Mouse (Mus musculus): Measurements from ENCODE around the gene Osbpl11. TPM values are rescaled to one million over a fixed set of nuclear protein-coding genes. Genes with fewer than 3 reads are reported as not detected.

Osbpl11 gene
- total RNA-seq, 2 experiments from 2014 or later = 21.9 to 22.4 TPM

GRCm38 (mm10) chr16:33244136-33244691 is 59.3 kb downstream of the Osbpl11 start:
- DNase-seq = peak; percentile 11

- DNase-seq = no peak
Measured at GRCm38 (mm10) chr16:33244933-33245470, 60.1 kb downstream of the Osbpl11 start.

DNA sequence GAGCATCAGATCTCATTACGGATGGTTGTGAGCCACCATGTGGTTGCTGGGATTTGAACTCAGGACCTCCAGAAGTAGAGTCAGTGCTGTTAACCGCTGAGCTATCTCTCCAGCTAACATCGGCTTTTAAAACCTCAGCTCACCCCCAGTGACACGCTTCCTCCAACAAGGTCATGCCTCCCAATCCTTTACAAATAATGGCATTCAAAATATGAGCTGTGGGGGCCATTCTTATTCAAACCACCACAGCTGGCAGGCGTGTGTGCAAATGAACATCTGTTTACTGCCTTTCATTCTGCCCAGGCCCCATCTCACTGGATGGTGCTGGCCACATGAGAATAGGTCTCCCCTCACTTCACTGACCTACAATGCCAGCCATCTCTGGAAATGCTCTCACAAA is 61.7 kb downstream of the Osbpl11 start:
- DNase-seq = no peak

DNA sequence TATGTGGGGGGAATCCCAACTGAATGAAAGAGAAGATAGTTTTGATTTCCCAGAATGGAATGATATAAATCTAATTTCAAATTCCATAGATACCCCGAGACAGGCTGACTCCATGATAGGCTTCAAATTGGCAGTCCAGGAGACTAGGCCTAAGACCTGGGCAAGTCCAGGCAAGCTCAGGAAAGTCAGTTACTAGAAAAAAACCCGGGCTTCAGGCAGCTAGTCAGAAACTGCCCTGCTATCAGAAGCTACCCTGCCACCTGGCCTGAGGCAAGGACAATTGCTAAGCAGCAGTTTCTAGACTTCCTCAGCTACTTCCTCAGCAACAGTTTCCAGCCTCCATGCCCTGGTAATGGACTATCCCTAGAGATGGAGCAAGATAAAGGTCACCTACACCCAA is 62.1 kb downstream of the Osbpl11 start:
- no peak for DNase-seq

DNA sequence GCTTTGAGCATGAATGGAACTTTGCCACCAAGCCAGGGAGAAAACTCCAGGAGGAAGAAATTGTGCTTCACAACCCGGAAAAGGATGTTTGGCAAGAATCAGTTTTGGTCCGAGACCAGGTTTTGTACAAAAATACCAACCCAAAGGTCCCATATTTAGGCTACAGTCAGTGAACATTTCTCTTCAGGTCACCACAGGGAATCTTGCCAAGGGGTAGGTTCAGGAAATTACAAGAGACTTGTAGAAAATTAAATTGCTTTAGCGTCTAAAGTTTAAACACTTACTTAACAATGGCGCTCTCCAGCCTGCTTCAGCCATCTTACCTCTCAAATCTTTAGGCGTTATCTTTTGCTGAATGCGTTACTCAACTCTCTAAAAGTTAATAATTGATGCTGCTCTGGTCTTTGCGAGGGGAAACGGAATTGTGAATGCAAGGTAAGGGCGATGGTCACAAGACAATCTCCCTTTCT is 65.8 kb downstream of the Osbpl11 start:
- DNase-seq = peak; percentile 32

DNA sequence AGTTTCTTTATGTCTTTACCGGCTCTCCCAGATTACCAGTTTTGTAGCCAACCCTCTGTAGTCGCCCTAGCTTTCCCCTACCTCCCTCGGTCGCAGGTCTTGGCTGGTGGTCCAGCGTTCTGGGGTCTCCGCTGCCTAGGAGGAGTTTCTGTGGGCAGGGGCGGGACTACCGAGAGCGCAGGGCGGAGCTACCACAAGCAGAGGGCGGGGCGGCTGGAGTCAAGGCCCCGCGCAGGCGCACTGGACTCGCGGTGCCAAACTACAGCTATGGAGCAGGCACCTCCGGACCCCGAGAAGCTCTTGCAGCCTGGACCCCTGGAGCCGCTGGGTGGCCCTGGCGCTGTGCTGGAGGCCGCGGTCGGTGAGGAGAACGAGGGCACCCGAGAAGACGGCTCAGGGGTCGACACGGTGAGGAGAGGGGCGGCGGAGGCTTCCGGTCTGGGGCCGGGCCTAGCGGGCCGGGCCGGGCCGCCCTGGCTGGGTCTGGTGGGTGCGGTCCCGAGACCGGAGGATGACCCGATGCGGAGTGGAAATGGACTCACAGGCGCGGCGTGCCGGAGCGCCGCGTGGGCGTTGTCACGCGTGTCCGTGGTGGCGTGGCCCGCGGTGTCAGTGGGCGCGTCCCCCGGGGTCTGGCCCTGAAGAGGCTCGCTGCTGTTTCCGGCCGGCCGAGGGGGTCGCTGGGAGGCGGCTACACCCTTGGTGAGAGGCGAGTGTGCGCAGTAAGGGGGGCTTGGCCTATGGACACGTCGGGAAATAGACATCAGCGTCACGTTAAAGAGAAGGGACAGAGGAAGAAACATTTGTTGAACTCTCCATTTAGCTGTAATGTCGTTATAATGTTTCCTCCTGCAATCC is 66.6 kb downstream of the Osbpl11 start, which contains the start of gene Snx4:
TSS of gene Snx4 (plus strand) at position 249 of the 858 bp plus-strand sequence.
- DNase-seq = peak; percentile 96

DNA sequence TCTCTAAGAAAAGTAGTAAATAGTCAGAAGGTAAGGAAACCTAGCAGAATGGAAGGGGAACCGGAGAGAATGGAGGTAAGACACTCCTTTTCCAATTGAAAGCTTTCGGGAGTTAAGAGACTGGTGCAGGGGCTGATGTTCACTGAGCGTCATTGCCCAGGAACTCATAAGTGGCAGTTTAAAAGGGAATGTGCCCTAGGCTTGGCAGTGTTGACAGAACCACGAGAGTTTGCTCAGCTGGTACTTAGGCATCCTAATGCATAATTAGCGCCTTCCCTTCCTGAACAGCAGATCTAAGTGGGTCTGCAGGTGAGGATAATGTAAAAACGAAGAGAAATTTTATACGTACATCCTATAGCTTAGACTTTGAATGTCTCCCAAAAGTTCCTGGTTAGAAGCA is 70.7 kb downstream of the Osbpl11 start:
- DNase-seq = no peak

- DNase-seq = no peak
Measured at GRCm38 (mm10) chr16:33258530-33258929, 73.7 kb downstream of the Osbpl11 start.

DNA sequence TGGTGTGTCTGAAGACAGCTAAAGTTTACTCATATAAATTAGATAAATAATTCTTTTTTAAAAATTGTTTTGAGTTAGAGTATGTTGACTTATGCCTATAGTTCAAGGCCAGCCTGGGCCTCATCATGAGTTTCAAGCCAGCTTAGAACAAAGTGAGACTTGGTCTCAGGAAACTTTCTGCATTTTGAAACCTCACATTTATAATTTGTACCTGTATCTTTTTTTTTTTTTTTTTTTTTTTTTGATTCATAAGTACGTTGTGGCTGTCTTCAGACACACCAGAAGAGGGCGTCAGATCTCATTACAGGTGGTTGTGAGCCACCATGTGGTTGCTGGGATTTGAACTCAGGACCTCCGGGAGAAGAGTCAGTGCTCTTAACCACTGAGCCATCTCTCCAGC is 75.0 kb downstream of the Osbpl11 start:
- DNase-seq = no peak

- DNase-seq = no peak
Measured at GRCm38 (mm10) chr16:33260825-33261224, 76.0 kb downstream of the Osbpl11 start.

DNA sequence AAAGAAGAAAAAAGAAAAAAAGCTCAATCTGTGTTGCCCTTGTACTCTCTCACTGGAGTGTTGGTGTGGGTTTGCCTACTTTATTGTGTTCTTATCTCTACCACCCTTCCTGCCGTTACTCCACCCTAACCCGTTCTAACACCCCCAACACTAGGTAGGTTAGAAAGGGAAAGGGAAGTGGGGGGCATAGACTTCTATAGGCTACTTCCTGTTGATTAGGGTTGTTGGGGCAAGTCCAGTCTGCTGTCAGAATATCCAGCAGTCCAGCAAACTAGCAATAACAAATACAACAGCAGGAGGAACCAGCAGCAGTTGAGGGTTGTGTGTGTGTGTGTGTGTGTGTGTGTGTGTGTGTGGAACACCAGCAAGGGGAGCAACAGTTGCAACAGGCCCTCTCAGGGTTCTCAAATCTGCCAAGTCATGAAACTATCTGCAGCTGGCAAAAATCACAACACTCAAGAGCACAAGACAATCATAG is 76.8 kb downstream of the Osbpl11 start:
- peak; percentile 12 for DNase-seq

DNA sequence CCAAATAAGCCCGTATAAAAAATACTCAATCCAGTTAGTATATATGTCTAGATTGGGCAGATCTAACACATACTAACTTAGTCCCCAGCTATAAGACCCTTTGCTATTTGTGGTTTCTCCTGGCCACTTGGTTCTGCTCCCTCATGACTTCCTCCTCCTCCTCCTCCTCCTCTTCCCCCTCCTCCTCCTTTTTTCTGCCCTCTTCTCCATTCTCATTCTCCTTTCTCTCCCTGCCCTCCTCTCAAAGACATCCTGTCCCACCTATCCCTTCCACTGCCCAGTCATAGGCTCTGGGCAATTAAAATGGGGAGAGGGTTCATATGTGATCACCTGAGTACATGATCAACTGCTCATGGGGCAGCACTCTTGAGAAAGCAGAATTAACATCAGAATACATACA is 77.2 kb downstream of the Osbpl11 start:
- no peak for DNase-seq

DNA sequence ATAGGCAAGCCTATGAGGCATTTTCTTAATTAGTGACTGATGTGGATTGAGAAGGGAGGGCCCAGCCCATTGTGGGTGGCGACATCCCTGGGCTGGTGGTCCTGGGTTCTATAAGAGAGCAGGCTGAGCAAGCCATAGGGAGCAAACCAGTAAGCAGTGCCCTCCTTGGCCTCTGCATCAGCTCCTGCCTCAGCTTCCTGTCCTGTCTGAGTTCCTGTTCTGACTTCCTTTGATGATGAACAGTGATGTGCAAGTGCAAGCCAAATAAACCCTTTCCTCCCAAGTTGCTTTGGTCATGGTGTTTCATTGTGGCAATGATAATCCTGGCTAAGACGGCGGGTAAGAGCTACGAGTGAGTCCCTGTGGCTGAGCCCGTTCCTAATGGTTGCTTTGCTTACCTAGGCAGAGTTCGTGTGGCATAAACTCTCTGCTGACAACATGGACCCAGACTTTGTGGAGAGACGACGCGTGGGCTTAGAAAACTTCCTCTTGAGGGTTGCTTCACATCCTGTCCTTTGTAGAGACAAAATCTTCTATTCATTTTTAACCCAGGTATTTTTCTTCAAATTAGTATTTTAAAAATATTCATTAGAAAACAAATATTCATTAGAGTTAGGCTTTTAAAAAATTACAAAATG is 82.9 kb downstream of the Osbpl11 start:
- DNase-seq = no peak

- DNase-seq = no peak
Measured at GRCm38 (mm10) chr16:33271824-33272223, 87.0 kb downstream of the Osbpl11 start.

- no peak for DNase-seq
Measured at GRCm38 (mm10) chr16:33283079-33283478, 98.2 kb downstream of the Osbpl11 start.

DNA sequence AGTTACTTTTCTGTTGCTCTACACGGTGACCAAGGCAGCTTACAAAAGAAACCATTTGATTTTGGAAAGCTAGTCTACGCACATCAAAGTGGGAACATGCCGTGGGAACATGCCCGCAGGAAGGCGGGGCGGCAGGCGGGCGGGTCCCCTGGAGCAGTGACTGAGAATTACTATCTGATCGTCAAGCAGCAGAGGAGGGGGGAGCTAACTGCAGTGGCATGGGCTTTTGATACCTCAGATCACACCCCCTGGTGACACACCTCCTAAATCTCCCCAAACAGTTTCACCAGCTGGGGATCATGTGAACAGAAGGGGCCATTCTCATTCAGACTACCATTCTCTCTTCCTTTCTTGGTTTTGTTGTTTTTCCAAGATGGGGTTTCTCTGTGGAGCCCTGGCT is 103.7 kb downstream of the Osbpl11 start:
- DNase-seq = no peak

DNA sequence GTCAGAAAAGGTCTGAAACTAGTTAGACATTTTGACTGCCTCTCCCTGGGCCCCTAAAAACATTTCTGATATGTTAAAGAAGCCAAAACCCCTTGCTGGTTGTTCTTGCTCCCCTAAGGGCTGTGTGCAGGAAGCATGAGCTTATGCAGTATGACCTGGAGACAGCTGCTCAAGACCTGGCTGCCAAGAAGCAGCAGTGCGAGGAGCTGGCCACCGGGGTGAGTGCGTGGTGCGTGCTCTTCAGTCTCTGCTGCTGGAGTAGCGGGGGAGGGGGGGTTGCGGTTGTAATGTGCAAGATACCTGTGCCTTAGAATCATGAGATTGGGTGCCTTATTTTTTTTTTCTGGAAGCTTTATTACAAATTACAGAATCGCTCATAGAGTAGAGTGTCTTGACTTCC is 105.1 kb downstream of the Osbpl11 start:
- DNase-seq = no peak

DNA sequence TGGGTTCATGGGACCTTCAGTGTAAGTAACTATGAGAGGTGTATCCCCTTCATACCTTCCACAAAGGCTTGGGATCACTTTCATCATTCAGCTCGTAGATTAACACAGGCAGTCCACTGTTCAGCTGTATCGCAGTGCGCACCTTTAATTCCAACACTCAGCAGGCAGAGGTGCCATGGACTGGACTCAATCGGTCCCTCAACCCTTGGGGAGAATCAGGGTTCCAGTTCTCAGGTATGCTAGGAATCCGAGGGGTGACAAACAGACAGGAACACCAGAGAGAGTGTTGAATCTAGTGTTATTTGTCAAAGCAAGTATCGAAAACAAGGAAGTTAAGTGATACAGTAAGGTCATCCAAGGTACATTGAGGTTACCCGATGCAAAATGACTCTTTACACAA is 107.4 kb downstream of the Osbpl11 start:
- DNase-seq = no peak

Other genes with a start within 250 kb of the Osbpl11 start
- under 1 TPM; 0.57 to 0.97 TPM for gene Iqcg, start 128.9 kb upstream of the Osbpl11 start, total RNA-seq (2021)
- 100 to 1,000 TPM; 427 to 468 TPM for gene Rpl35a, start 128.6 kb upstream of the Osbpl11 start, total RNA-seq (2021)
- gene Lmln, start 122.5 kb upstream of the Osbpl11 start, total RNA-seq (2021) = 1 to 10 TPM; 4.1 to 4.8 TPM
- 10 to 100 TPM; 52.6 to 56.7 TPM for gene Snx4, start 66.4 kb downstream of the Osbpl11 start, total RNA-seq (2021)
- gene Zfp148, start 195.8 kb downstream of the Osbpl11 start, total RNA-seq (2021) = 10 to 100 TPM; 58.3 to 58.5 TPM